Mouse (Mus musculus): ENCODE measurements around the gene Rgs14. TPM values are rescaled to one million over a fixed set of nuclear protein-coding genes. Genes with fewer than 3 reads are reported as not detected.

Gene Rgs14
- total RNA-seq, 2 experiments from 2014 or later, result 0.22 to 0.29 TPM

DNA sequence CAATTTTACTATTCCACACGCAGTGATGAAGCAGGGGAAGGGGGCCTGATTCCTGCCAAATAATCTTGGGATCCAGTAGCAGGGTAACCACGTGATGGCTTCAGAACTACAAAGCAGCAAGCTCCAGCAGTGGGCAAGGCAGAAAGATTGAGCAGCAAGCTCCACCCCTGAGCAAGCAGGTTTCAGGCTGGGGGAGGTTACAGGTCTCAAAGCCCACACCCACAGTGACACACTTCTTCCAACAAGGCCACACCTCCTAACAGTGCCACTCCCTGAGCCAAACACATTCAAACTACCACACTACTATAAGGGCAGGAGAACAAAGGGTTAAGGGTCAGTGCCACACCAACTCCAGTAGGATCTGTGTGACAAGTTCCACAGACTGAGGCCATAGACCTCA, 30.3 kb upstream of the Rgs14 start:
- intact Hi-C loops (cut with DNase I; ENCODE audit: low total_unique reads), result no loop called here
- DNase-seq, result no peak

DNA sequence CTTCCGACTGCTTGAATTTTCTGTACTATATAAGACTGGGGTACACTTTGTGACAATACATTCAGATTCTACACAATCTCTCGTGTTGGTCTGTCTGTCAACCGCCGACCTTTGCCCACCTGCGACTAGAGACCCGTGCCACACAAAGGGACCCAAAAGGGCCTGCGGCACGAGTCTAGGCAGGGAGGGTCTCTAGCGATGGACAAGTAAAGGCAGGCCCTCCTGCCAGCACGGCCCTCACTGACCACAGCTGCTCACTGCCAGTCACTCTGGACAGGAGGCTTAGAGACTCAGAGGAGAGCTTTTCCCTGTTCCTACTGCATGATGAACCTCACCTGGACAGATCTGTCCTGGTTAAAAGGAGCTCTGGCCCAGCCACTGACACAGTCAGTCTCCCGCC, 27.1 kb upstream of the Rgs14 start:
- DNase-seq, result no peak
- intact Hi-C loops (cut with DNase I; ENCODE audit: low total_unique reads), result no loop called here

DNA sequence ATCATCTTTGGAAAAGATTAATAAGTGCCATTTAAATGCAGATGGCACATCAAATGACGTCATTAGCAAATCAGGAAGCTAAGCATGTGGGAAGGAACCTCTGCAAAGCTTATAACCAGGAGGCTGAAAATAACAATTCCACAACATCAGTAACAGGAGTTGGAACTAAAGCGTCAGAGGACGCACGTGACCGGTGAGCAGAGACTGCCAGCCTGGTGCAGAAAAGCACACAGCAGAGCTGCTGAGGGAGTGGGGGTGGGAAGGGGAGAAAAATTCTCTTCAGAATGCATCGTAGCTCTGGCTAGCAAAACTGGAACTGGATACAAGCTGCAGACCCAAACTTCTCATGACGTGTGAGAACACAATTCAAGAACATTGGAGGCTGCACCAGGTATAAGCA, 25.2 kb upstream of the Rgs14 start:
- DNase-seq, result no peak
- intact Hi-C loops (cut with DNase I; ENCODE audit: low total_unique reads), result no loop called here

DNA sequence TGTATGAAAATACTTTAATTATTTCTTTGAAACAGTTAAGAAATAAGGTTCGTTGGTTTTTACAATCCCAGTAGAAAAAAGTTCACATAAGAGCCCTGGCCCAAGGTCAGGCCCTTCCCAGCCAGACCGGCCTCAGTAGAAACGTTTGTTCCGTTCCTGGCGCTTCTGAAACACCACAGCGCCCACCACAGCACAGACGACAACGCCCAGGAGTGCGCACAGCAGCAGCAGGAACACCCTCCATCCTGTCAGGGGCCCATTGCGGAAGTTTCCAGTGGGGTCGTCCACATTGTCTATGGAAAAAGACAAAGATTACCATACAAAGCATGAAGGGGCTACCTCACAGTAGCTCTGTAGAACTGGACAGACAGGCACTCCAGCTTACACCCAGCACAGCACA, 22.8 kb upstream of the Rgs14 start:
- intact Hi-C loops (cut with DNase I; ENCODE audit: low total_unique reads), result no loop called here
- DNase-seq, result no peak

DNA sequence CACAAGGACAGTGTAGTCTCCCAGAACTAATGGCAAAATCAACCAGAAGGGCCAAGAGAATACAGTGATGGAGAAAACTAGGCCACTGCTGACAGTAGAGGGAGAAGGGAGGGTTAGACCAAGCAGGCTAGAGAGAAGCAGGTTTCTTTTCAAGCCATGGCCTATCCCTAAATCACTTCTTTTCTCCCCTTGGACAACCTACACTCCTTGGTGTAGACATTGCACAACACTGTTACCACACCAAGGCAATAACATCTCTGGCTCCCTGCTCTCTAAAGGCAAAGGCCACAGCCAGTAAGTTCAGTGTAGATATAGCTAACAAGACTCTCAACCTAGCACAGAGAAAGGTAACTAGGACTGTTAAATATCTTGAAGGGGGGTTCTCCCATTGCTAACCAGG, 8.4 kb upstream of the Rgs14 start:
- DNase-seq, result no peak

DNA sequence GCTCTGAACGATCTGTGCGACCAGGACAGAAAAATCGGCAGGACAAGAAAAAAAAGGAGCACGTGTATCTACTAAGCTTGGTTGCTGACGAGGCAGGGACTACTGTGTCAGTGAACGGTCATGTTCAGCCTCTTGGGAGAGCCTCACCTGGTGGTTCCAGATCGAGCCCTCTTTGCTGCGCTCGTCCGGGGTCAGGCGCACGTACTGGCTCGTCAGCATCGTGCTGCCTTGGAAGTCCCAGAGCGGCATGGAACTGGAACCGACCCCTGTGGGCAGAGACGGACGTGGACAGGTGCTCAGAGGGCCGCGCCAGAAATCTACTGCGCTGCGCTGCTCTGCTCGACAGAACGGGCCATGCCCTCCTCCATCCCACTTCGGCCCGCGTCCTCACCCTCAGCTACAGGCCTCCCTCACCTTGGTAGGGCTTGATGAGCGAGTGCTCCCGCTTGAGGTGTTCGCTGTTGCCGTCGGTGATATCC, 7.5 kb upstream of the Rgs14 start:
- intact Hi-C loops (cut with DNase I; ENCODE audit: low total_unique reads), result no loop called here
- peak; percentile 46 for DNase-seq

More for the DNA sequence above, 8.4 kb upstream of the Rgs14 start:
- intact Hi-C loops (cut with DNase I; ENCODE audit: low total_unique reads), result no loop called here

DNA sequence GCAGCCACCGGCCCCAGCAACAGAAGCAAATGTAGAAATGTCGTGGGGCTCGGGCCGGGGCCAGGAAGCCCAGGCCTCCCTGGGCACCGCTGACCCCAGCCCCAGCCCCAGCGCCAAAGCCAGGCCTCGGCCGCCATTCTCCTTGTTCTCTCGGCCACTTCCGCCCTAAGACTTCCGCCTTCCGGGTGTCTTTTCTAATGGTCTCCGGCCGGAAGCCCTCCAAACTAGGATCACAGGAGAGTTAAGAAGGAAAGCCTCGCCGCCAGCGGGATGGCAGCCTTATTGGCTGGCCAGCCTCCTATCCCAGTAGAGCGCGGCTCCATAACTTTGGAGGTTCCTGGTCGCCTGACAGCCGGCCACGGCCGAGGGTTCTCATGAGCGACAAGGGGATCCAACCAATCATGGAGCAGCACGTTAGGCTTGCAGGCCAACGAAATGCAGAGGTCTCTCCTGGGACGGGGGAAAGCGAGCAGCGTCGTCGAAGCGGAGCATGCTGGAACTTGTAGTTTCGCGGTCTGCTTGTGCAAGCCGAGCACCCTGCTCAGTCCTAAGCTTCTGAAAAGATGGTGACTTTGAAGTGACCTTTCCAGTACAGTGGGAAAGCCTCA, 7.0 kb upstream of the Rgs14 start, which contains the start of gene Lman2:
Gene Lman2 (minus strand): TSS at position 331 of the 608 bp plus-strand sequence.
- intact Hi-C loops (cut with DNase I; ENCODE audit: low total_unique reads), result no loop called here
- peak; percentile 96 for DNase-seq

DNA sequence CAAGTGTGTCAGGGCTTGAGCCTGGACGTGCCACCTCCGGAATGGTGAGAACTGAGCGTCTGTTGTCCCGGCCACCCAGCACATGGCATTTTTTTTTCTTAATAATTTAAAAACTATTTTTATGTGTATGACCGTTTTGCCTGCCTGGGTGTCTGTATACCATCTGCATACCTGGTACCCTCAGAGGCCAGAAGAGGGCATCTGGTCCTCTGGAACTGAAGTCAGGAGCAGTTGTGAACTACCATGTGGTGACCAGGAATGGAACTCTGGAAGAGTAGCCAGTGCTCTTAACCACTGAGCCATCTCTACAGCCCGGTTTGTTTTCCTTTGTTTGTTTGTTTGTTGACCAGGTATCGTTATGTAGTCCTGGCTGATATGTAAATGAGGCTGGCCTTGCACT, 1.1 kb upstream of the Rgs14 start:
- intact Hi-C loops (cut with DNase I; ENCODE audit: low total_unique reads), result no loop called here
- no peak for DNase-seq

DNA sequence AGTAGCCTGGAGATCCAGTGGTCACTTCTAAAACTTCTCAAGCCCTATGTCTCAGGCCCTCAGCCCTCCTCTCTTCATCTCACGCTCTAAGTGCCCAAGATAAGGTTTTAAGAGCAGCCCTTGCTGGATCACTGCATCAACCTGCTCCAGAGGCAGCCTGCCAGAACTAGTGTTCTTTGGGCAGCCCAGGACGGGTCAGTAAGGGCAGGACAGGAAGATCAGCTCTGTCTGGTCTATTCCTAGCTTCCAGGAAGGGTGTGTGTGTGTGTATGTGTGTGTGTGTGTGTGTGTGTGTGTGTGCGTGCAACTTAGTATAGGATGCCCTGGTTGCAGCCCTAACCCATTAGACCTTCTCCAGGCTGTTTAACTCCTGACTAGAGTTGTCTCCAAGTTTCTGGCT, 702 bp downstream of the Rgs14 start:
- no peak for DNase-seq
- intact Hi-C loops (cut with DNase I; ENCODE audit: low total_unique reads), result no loop called here

DNA sequence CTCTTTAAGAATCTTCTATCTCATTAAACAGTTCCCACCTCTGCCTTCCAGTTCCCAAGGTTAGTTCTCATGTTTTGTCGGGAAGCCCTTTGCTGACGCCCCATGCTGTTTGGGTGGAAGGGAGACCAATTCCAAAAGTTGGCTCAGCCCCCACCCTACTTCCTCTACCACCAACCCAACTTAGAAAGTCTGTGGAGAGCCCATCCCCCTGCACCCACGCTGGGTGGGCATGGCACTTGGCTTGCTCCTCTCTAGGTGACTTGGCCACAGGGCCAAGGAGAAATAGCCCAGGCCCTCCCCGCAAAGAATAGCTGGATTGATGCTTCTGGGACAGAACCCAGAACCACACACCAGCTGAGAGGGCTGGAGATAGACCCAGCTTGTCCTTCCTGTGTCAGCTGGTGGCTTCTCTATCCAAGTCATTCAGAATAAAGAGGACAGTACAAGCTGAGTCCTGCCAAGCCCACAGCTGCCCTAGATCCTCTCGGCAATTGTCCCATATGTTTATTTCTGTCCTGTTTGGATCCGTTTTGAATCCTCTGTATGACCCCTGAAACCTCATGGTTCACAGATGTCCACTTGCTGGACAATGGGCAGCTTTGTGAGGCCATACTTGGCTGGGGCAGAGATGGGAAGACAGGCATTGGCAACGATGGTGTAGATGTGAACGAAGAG, 1.6 kb downstream of the Rgs14 start:
- DNase-seq, result peak; percentile 26
- intact Hi-C loops (cut with DNase I; ENCODE audit: low total_unique reads), result no loop called here

DNA sequence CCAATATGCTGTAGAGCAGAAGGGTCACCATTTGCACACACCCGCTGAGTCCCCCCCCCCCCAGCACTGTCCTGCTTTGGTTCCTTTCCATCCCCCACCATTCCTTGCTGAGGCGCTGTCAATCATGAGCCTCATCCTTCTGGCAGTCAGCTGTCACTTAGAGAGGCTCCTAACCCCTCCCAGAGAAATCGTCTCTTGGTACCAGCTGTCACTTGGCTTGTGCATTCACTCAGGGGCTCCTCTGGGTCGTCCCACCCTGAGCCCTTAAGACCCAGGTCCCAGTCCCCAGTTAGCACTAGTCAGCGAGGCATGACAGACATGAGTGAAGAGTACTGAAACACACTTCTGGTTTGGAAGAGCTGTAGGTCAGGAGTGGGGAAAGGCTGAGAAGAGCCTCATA, 2.2 kb downstream of the Rgs14 start:
- intact Hi-C loops (cut with DNase I; ENCODE audit: low total_unique reads), result no loop called here
- no peak for DNase-seq

DNA sequence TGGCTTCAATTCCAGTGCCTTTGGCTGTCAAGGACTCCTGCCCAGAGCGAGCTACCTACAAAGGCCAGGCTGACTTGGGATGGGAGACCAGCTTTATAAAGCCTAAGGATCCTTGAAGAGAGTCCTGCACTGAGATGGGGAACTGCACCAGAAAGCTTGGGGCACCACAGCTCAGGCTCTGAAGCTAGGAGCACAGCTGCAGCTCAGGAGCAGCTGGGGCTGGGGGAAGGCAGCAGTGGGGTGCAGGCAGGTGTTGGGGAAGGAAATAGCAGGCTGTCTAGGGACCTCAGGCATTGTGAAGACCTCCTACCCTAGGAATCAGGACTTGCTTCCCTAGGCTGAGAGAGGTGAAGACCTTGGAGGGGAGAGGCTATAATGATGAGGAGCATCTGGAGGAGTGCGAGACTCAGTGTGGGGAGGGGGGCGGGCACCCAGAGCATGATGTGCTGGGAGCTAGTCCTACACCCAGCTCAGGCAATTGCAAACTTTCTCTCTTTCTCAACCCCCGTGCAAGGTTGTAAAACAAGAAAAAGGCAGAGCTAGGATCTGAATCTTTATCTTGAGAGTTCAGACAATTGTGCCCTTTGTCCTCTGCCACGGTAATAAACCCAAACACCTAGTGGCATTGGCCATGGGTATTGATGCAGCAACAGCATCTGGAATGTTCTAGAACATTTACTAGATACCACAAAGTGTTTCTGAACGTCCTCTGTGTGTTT, 4.8 kb downstream of the Rgs14 start:
- intact Hi-C loops (cut with DNase I; ENCODE audit: low total_unique reads), result no loop called here
- no peak for DNase-seq

DNA sequence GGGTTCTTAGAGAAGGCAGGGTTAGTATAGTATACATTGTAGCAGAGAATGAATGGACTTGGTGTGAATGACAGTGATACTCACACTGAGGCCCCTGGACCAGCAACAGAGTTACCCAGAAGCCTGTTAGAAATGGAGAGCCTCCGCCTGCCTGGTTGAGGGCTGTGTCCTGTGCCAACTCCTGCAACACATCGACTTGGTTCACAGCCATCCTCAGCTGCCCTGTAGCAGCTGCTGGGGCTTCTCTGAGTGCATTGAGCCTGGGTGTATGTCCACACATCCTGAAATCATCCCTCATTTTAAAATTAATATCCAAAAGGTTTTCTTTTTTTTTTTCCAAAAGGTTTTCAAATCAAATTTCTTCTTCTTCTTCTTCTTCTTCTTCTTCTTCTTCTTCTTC, 6.3 kb downstream of the Rgs14 start:
- intact Hi-C loops (cut with DNase I; ENCODE audit: low total_unique reads), result no loop called here
- no peak for DNase-seq

DNA sequence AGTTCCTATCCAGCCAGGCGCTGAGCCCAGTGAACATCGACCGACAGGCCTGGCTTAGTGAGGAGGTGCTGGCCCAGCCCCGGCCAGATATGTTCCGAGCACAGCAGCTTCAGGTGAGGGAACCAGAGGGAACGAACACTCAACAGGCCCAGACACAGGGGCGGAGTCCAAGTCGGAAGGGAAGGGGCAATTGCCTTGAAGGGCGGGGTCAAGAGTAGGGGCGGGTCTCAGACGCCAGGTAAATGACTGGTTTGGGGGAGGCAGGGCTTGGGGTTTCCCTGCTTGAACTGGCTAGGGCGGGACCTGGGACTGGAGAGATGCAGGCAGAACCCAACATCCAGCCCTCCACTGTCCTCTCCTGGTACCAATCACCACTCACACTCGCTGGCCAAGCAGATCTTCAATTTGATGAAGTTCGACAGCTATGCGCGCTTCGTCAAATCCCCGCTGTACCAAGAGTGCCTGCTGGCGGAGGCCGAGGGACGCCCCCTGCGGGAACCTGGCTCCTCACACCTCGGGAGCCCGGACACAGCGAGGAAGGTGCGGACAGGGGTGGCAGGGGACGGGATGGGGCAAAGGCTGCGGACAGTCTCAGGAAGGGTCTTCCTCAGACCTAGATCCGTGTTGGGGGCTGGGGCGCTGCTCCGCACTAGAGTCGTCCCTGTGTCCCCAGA, 9.5 kb downstream of the Rgs14 start:
- no peak for DNase-seq

DNA sequence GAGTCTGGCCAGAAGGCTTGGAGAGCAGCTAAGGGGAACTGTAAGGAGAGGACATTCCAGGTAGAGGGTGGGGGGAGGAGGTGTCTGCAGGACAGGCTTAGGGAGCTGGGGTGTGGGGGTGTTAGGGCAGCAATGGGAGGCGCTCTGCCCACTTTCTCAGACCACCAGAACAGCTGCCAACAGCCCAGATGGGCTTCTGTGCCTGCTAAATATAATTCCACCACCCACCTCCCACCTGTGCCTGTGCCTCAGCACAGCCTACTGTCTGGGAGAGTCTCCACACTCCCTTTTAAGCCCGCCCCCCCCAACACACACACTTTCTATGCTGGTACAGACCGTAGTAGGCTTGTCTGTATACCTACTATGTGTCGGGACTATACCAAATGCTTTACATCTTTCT, 12.3 kb downstream of the Rgs14 start:
- no peak for DNase-seq
- intact Hi-C loops (cut with DNase I; ENCODE audit: low total_unique reads), result no loop called here

More for the DNA sequence above, 9.5 kb downstream of the Rgs14 start:
- intact Hi-C loops (cut with DNase I; ENCODE audit: low total_unique reads), result no loop called here

DNA sequence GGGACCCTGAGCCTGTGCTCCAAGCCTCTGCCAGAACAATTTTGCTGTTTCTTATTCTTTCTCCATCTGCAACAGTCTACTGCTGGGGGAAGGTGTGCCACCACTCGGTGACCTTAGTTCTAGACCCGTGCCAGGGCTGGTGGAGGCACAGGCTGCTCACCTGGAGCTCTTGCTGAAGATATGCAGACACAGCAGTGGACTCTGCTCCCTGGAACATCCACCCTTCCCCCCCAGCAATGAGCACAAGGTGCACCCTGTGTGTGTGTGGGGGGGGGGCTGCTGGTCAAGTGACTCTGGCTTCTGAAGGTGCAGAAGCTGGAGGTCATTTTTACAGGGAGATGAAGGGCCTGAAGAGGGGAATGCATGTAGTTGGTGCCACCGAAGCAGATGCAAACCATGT, 21.1 kb downstream of the Rgs14 start:
- intact Hi-C loops (cut with DNase I; ENCODE audit: low total_unique reads), result no loop called here
- DNase-seq, result no peak

DNA sequence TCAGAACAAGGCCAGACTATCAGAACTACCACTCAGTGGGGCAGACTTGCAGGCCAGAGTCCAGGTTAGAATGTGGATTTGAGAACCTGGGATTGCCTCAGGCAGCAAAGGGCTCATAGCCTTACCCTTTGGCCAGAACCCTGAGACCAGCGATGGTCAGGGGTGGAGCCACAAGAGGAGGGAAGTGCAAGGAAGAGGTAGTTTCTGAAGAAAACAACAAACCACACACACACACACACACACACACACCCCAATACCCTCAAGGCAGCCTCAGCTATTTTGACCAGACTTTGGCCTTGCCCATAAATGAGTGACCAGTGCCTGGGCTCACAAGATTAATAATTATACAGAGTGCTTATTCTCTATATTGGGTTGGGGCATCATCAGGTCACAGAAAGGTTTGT, 22.1 kb downstream of the Rgs14 start:
- intact Hi-C loops (cut with DNase I; ENCODE audit: low total_unique reads), result no loop called here
- DNase-seq, result no peak

DNA sequence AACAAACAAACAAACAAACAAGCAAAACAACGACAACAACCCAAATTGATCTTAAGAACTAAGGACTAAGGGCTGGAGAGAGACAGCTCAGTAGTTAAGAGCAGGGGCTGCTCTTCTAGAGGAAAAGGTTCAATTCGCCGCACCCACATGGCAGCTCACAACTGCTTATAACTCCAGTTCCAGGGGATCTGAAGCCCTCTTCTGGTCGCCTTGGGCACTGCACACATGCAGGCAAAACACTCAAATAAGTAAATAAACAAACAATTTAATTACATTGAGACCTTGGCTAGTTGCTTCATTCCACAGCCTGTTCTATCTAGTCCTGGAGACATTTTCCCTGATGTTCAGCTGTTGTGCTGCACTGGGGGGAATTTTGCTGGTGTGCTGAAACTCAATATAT, 23.4 kb downstream of the Rgs14 start:
- DNase-seq, result no peak
- intact Hi-C loops (cut with DNase I; ENCODE audit: low total_unique reads), result no loop called here

DNA sequence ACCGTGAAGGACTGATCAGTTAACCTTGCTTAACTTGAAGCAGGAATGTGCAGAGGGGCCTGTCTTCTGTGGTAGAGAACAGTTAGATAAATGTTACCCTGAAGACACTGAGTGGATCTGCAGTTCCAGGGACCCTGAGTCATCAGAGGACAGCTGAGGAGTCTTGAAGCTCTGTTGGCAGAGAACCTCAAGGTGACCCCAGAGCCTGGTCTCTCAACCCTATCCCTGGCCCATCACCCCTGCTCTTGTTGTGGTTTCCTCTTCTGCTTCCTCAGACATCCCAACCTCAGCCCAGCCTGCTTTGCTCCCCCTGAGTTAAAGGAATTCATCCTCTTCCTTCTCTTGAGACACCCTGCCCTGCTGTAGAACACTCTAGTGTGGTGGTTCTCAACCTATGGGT, 28.6 kb downstream of the Rgs14 start, which contains the start of gene Slc34a1:
Gene Slc34a1 (plus strand): TSS at position 100 of the 400 bp plus-strand sequence.
- intact Hi-C loops (cut with DNase I; ENCODE audit: low total_unique reads), result no loop called here

More for the DNA sequence above, 28.6 kb downstream of the Rgs14 start, which contains the start of gene Slc34a1:
- no peak for DNase-seq
